Mouse (Mus musculus): ENCODE measurements at regions not wholly inside any gene's neighbourhood (a gene's known extent, or its start where the extent isn't known, plus 50 kb on each side); places are given as distances from the start of the nearest gene placed in this dataset.
"Not testable (repeated sequence)": the region's sequence is repeated elsewhere in the genome, so short reads cannot be mapped to it uniquely, and the experiment has no call there.

- Histone ChIP-seq H3K9me3 (no peaks in the 10 kb centered on the region), H3K4me2 (replicated peaks) (no peak overlapping the region), H3K9ac (no peak overlapping the region), H3K36me3 (no peaks in the 10 kb centered on the region), H3K4me1 (no peaks in the 10 kb centered on the region), H3K27ac (no peak overlapping the region), H3K27me3 (no peaks in the 10 kb centered on the region), H3K4me3 (no peak overlapping the region)
- WGBS, result 83% methylated on average over 4 of the region's 4 CpGs
- no peak for ATAC-seq (ENCODE audit: insufficient number of reproducible peaks, insufficient read depth, low FRiP score, low TSS enrichment)
Measured at GRCm38 (mm10) chr13:103648016-103648415, 126.4 kb downstream of the Srek1 start.

- Histone ChIP-seq H3K36me3 (no peaks in the 10 kb centered on the region), H3K9me3 (no peaks in the 10 kb centered on the region), H3K27ac (no peak overlapping the region), H3K4me1 (no peaks in the 10 kb centered on the region), H3K4me2 (replicated peaks) (no peak overlapping the region), H3K4me3 (no peak overlapping the region), H3K9ac (no peak overlapping the region), H3K27me3 (no peaks in the 10 kb centered on the region)
- WGBS, result 38% methylated on average over 4 of the region's 4 CpGs
- no peak for ATAC-seq (ENCODE audit: insufficient number of reproducible peaks, insufficient read depth, low FRiP score, low TSS enrichment)
Measured at GRCm38 (mm10) chr13:103646035-103646434, 128.4 kb downstream of the Srek1 start.

GRCm38 (mm10) chr13:103643993-103644722, 130.2 kb downstream of the Srek1 start:
- Histone ChIP-seq H3K9me3 (no peaks in the 10 kb centered on the region), H3K27ac (no peak overlapping the region), H3K4me1 (no peaks in the 10 kb centered on the region), H3K4me2 (replicated peaks) (no peak overlapping the region), H3K27me3 (no peaks in the 10 kb centered on the region), H3K4me3 (no peak overlapping the region), H3K36me3 (no peaks in the 10 kb centered on the region), H3K9ac (no peak overlapping the region)
- WGBS, result 56% methylated on average over 6 of the region's 6 CpGs
- no peak for ATAC-seq (ENCODE audit: insufficient number of reproducible peaks, insufficient read depth, low FRiP score, low TSS enrichment)

- WGBS, result 71% methylated on average over 5 of the region's 5 CpGs
- no peaks in the 10 kb centered on the region for H3K27me3 ChIP-seq
- no peak overlapping the region for H3K9ac ChIP-seq
- H3K27ac ChIP-seq, result no peak overlapping the region
- H3K9me3 ChIP-seq, result no peaks in the 10 kb centered on the region
- no peak for ATAC-seq (ENCODE audit: insufficient number of reproducible peaks, insufficient read depth, low FRiP score, low TSS enrichment)
- H3K4me2 ChIP-seq (replicated peaks), result no peak overlapping the region
- H3K36me3 ChIP-seq, result no peaks in the 10 kb centered on the region
- H3K4me3 ChIP-seq, result no peak overlapping the region
- no peaks in the 10 kb centered on the region for H3K4me1 ChIP-seq
Measured at GRCm38 (mm10) chr13:103643486-103643885, 130.9 kb downstream of the Srek1 start.

GRCm38 (mm10) chr13:103642542-103643375, 131.6 kb downstream of the Srek1 start:
- no peak overlapping the region for H3K9ac ChIP-seq
- ATAC-seq (ENCODE audit: insufficient number of reproducible peaks, insufficient read depth, low FRiP score, low TSS enrichment), result no peak
- H3K9me3 ChIP-seq, result no peaks in the 10 kb centered on the region
- no peak overlapping the region for H3K27ac ChIP-seq
- H3K36me3 ChIP-seq, result no peaks in the 10 kb centered on the region
- no peak overlapping the region for H3K4me2 ChIP-seq (replicated peaks)
- no peak overlapping the region for H3K4me3 ChIP-seq
- no peaks in the 10 kb centered on the region for H3K4me1 ChIP-seq
- WGBS, result 77% methylated on average over 10 of the region's 10 CpGs
- H3K27me3 ChIP-seq, result no peaks in the 10 kb centered on the region; the same call in 1 of the 2 replicates

GRCm38 (mm10) chr13:103638038-103638437, 136.4 kb downstream of the Srek1 start:
- peak; percentile 52; the same call in 1 of the 2 replicates for ATAC-seq (ENCODE audit: insufficient number of reproducible peaks, insufficient read depth, low FRiP score, low TSS enrichment)
- peaks cover 4% of the 10 kb centered on the region; the same call in 1 of the 2 replicates for H3K4me1 ChIP-seq
- no peaks in the 10 kb centered on the region for H3K9me3 ChIP-seq
- H3K4me2 ChIP-seq (replicated peaks), result no peak overlapping the region
- no peak overlapping the region for H3K4me3 ChIP-seq
- H3K27me3 ChIP-seq, result no peaks in the 10 kb centered on the region; the same call in 1 of the 2 replicates
- no peak overlapping the region for H3K9ac ChIP-seq
- no peak overlapping the region for H3K27ac ChIP-seq
- H3K36me3 ChIP-seq, result no peaks in the 10 kb centered on the region

- H3K27ac ChIP-seq, result no peak overlapping the region
- no peak overlapping the region for H3K4me3 ChIP-seq
- no peaks in the 10 kb centered on the region; the same call in 1 of the 2 replicates for H3K27me3 ChIP-seq
- no peaks in the 10 kb centered on the region for H3K36me3 ChIP-seq
- ATAC-seq (ENCODE audit: insufficient number of reproducible peaks, insufficient read depth, low FRiP score, low TSS enrichment), result no peak
- 85% methylated on average over 3 of the region's 3 CpGs for WGBS
- H3K4me2 ChIP-seq (replicated peaks), result no peak overlapping the region
- H3K9me3 ChIP-seq, result no peaks in the 10 kb centered on the region
- H3K9ac ChIP-seq, result no peak overlapping the region
- peaks cover 4% of the 10 kb centered on the region; the same call in 1 of the 2 replicates for H3K4me1 ChIP-seq
Measured at GRCm38 (mm10) chr13:103637414-103637813, 137.0 kb downstream of the Srek1 start.

- no peaks in the 10 kb centered on the region for H3K36me3 ChIP-seq
- no peak overlapping the region for H3K9ac ChIP-seq
- H3K9me3 ChIP-seq, result no peaks in the 10 kb centered on the region
- 67% methylated on average over 2 of the region's 2 CpGs for WGBS
- H3K27me3 ChIP-seq, result no peaks in the 10 kb centered on the region; the same call in 1 of the 2 replicates
- H3K4me3 ChIP-seq, result no peak overlapping the region
- peaks cover 4% of the 10 kb centered on the region; the same call in 1 of the 2 replicates for H3K4me1 ChIP-seq
- no peak for ATAC-seq (ENCODE audit: insufficient number of reproducible peaks, insufficient read depth, low FRiP score, low TSS enrichment)
- H3K27ac ChIP-seq, result no peak overlapping the region
- no peak overlapping the region for H3K4me2 ChIP-seq (replicated peaks)
Measured at GRCm38 (mm10) chr13:103636595-103636994, 137.8 kb downstream of the Srek1 start.

GRCm38 (mm10) chr13:103623810-103624209, 150.6 kb downstream of the Srek1 start:
- H3K36me3 ChIP-seq, result no peaks in the 10 kb centered on the region
- no peaks in the 10 kb centered on the region for H3K27me3 ChIP-seq
- H3K4me1 ChIP-seq, result no peaks in the 10 kb centered on the region
- no peak overlapping the region for H3K4me3 ChIP-seq
- WGBS, result 80% methylated on average over 2 of the region's 2 CpGs
- no peak for ATAC-seq (ENCODE audit: insufficient number of reproducible peaks, insufficient read depth, low FRiP score, low TSS enrichment)
- H3K9ac ChIP-seq, result no peak overlapping the region
- no peak overlapping the region for H3K4me2 ChIP-seq (replicated peaks)
- no peak overlapping the region for H3K27ac ChIP-seq
- H3K9me3 ChIP-seq, result no peaks in the 10 kb centered on the region

- no peak overlapping the region for H3K4me2 ChIP-seq (replicated peaks)
- no peak overlapping the region for H3K27ac ChIP-seq
- no peak overlapping the region for H3K9ac ChIP-seq
- ATAC-seq (ENCODE audit: insufficient number of reproducible peaks, insufficient read depth, low FRiP score, low TSS enrichment), result no peak
- H3K9me3 ChIP-seq, result no peaks in the 10 kb centered on the region
- WGBS, result 73% methylated on average over 6 of the region's 6 CpGs
- H3K4me1 ChIP-seq, result no peaks in the 10 kb centered on the region
- H3K36me3 ChIP-seq, result no peaks in the 10 kb centered on the region
- no peaks in the 10 kb centered on the region for H3K27me3 ChIP-seq
- no peak overlapping the region for H3K4me3 ChIP-seq
Measured at GRCm38 (mm10) chr13:103623319-103623718, 151.1 kb downstream of the Srek1 start.

GRCm38 (mm10) chr13:103622324-103622723, 152.1 kb downstream of the Srek1 start:
- 39% methylated on average over 5 of the region's 5 CpGs for WGBS
- Histone ChIP-seq H3K4me3 (no peak overlapping the region), H3K9me3 (no peaks in the 10 kb centered on the region), H3K4me1 (no peaks in the 10 kb centered on the region), H3K27ac (no peak overlapping the region), H3K9ac (no peak overlapping the region), H3K4me2 (replicated peaks) (no peak overlapping the region), H3K27me3 (no peaks in the 10 kb centered on the region), H3K36me3 (no peaks in the 10 kb centered on the region)
- no peak for ATAC-seq (ENCODE audit: insufficient number of reproducible peaks, insufficient read depth, low FRiP score, low TSS enrichment)

- ATAC-seq (ENCODE audit: insufficient number of reproducible peaks, insufficient read depth, low FRiP score, low TSS enrichment); H3K27ac ChIP-seq: not testable (repeated sequence)
- WGBS, result 91% methylated on average over 5 of the region's 5 CpGs
Measured at GRCm38 (mm10) chr13:103620958-103621357, 153.4 kb downstream of the Srek1 start.

More at GRCm38 (mm10) chr13:103620958-103621357, 153.4 kb downstream of the Srek1 start:
- not testable (repeated sequence) for H3K36me3 ChIP-seq; H3K4me3 ChIP-seq; H3K27me3 ChIP-seq; H3K9me3 ChIP-seq; H3K4me2 ChIP-seq (replicated peaks); H3K9ac ChIP-seq; H3K4me1 ChIP-seq

All from embryonic facial prominence, embryonic 12.5 days (tissue).